Mouse (Mus musculus) bone marrow, adult 2 months (tissue): ENCODE results near the gene Ptpra.

Experiments
- CTCF ChIP-seq: fragments of 200-500 bp; IDR thresholded peaks from 2 replicates; pipeline ENCODE4 v1.5.1; 2011; ENCODE audit warnings: low read length, control low read depth; ENCODE audit not compliant: control insufficient read depth, insufficient read depth
- POLR2A ChIP-seq: fragments of 200-500 bp; IDR thresholded peaks from 2 replicates; pipeline ENCODE4 v1.6.1; 2011; ENCODE audit warnings: low read depth, mild to moderate bottlenecking, control low read depth, low read length, borderline replicate concordance; ENCODE audit not compliant: control insufficient read depth

GRCm38 (mm10) chr2:130482177-130482576 lies 32.1 kb downstream of the Ptpra start:
- TF ChIP-seq POLR2A (no peak), CTCF (no peak)
